In genomic region chr10:81574081-81575056, GRCm38 (mm10) we compare ENCODE assay signal across 8 mouse cellular contexts. TPM values are rescaled to one million over a fixed set of nuclear protein-coding genes. Genes with fewer than 3 reads are reported as not detected.
DNase-seq lines count a peak whose midpoint lies in the region; ATAC-seq and TF ChIP-seq lines count a peak whose summit lies in the region.

TSS of gene Tle2 (plus strand) at chr10:81574561.

- no peak for TF ChIP-seq RAD21 in CH12.LX (IDR thresholded peaks at IDR 0.05; ENCODE audit: low read depth, low read length)

- H3K4me3 ChIP-seq in heart, adult 2 months = peak within 1 kb of the TSS; percentile 88
- H3K4me3 ChIP-seq in CH12.LX (replicated peaks in 1 of 3; ENCODE audit: low read depth in 2 of 3, low read length in 2 of 3, poor library complexity in 1 of 3) = no peak within 1 kb of the TSS
- peak within 1 kb of the TSS; percentile 66 for H3K4me3 ChIP-seq in limb, embryonic 14.5 days (replicated peaks; ENCODE audit: low read length)
- peak within 1 kb of the TSS; percentile 67 for H3K4me3 ChIP-seq in testis, adult 2 months (ENCODE audit: control insufficient read depth, low read depth, low read length)

- TF ChIP-seq POLR2A in heart, adult 2 months (IDR thresholded peaks at IDR 0.05; ENCODE audit: insufficient read depth, low read depth, low read length) = no peak
- no peak for TF ChIP-seq POLR2A in CH12.LX (IDR thresholded peaks at IDR 0.05; ENCODE audit: low read depth, low read length)
- no peak for TF ChIP-seq POLR2A in limb, embryonic 14.5 days (IDR thresholded peaks at IDR 0.05; ENCODE audit: borderline replicate concordance, extremely low read depth, insufficient read depth, insufficient read length)
- no peak for TF ChIP-seq POLR2A in testis, adult 2 months (IDR thresholded peaks at IDR 0.05; ENCODE audit: control insufficient read depth, low read depth, low read length)

- H3K9ac ChIP-seq in heart, adult 2 months (ENCODE audit: low read depth, low read length) = peak within 1 kb of the TSS; percentile 92
- no peak within 1 kb of the TSS for H3K9ac ChIP-seq in CH12.LX (ENCODE audit: insufficient read depth, low read depth)
- H3K9ac ChIP-seq in limb, embryonic 14.5 days (ENCODE audit: low read depth, low read length, severe bottlenecking) = peak within 1 kb of the TSS; percentile 74

- TF ChIP-seq EP300 in heart, adult 2 months (IDR thresholded peaks at IDR 0.05; ENCODE audit: insufficient read depth, low read depth, low read length) = no peak
- TF ChIP-seq EP300 in CH12.LX (IDR thresholded peaks at IDR 0.05; ENCODE audit: low read length) = no peak

- H3K27ac ChIP-seq in heart, adult 2 months = peak within 1 kb of the TSS; percentile 79
- H3K27ac ChIP-seq in CH12.LX (ENCODE audit: insufficient read depth, low read depth) = no peak within 1 kb of the TSS
- H3K27ac ChIP-seq in limb, embryonic 14.5 days (replicated peaks; ENCODE audit: low read depth, low read length) = no peak within 1 kb of the TSS; the same call in 1 of the 2 replicates
- H3K27ac ChIP-seq in testis, adult 2 months (ENCODE audit: control insufficient read depth, insufficient read depth, low read depth, low read length) = peak within 1 kb of the TSS; percentile 7; the same call in 1 of the 2 replicates

- dilution Hi-C loops in CH12.LX (cut with MboI; ENCODE audit: extremely low pct_ligation_motif_present, extremely low pct_unique_long_range_greater_than_20kb, low sequenced_read_pairs) = no loop called here

- no peaks in the 10 kb centered on the region for H3K79me2 ChIP-seq in heart, adult 2 months (replicated peaks; ENCODE audit: control insufficient read depth, insufficient read depth, low read length)
- no peaks in the 10 kb centered on the region for H3K79me2 ChIP-seq in CH12.LX (replicated peaks; ENCODE audit: control insufficient read depth, extremely low read depth, insufficient read depth, poor library complexity, severe bottlenecking)

- 33% methylated on average over 10 of the region's 10 CpGs for WGBS in heart, adult 2 months
- 24% methylated on average over 10 of the region's 10 CpGs for WGBS in limb, embryonic 14.5 days

- H3K4me1 ChIP-seq in heart, adult 2 months (ENCODE audit: control insufficient read depth, insufficient read depth, low read length) = peaks cover 4% of the 10 kb centered on the region; the same call in 1 of the 2 replicates
- peaks cover 2 to 9% of the 10 kb centered on the region in 2 experiments; a peak in 2 of 4 replicates for H3K4me1 ChIP-seq in CH12.LX (ENCODE audit: control insufficient read depth in 1 of 2, insufficient read depth in 2 of 2)
- peaks cover 46% of the 10 kb centered on the region for H3K4me1 ChIP-seq in limb, embryonic 14.5 days (ENCODE audit: control insufficient read depth, insufficient read depth, low read length)
- peaks cover 44% of the 10 kb centered on the region for H3K4me1 ChIP-seq in testis, adult 2 months (ENCODE audit: control insufficient read depth, insufficient read depth, low read length)

- H3K9me3 ChIP-seq in CH12.LX (replicated peaks; ENCODE audit: low read length) = peaks cover 11% of the 10 kb centered on the region
- H3K9me3 ChIP-seq in limb, embryonic 14.5 days (ENCODE audit: control insufficient read depth, low read length) = no peaks in the 10 kb centered on the region

- H3K4me2 ChIP-seq in CH12.LX (ENCODE audit: insufficient read depth, low read depth, poor library complexity, severe bottlenecking) = peak within 1 kb of the TSS; percentile 52; the same call in 1 of the 2 replicates
- peak within 1 kb of the TSS; percentile 71 for H3K4me2 ChIP-seq in limb, embryonic 14.5 days (replicated peaks; ENCODE audit: low read depth, low read length, severe bottlenecking)

- H3K36me3 ChIP-seq in heart, adult 2 months (ENCODE audit: control insufficient read depth, insufficient read depth, low read length) = no peaks in the 10 kb centered on the region
- H3K36me3 ChIP-seq in CH12.LX (replicated peaks in 1 of 2; ENCODE audit: control insufficient read depth in 1 of 2, insufficient read depth in 1 of 2, low read length in 1 of 2) = no peaks in the 10 kb centered on the region
- H3K36me3 ChIP-seq in limb, embryonic 14.5 days (ENCODE audit: control insufficient read depth, insufficient read depth, low read length) = 0 out of 2 replicates have a peak, but pooled peaks cover 4% of the 10 kb centered on the region
- no peaks in the 10 kb centered on the region for H3K36me3 ChIP-seq in testis, adult 2 months (ENCODE audit: control insufficient read depth, insufficient read depth, low read length)

- H3K27me3 ChIP-seq in heart, adult 2 months (ENCODE audit: control insufficient read depth, insufficient read depth, low read length) = no peaks in the 10 kb centered on the region
- peaks cover 100% of the 10 kb centered on the region for H3K27me3 ChIP-seq in CH12.LX (replicated peaks)
- H3K27me3 ChIP-seq in limb, embryonic 14.5 days (ENCODE audit: control insufficient read depth, insufficient read depth, low read length) = 0 out of 2 replicates have a peak, but pooled peaks cover 3% of the 10 kb centered on the region
- no peaks in the 10 kb centered on the region for H3K27me3 ChIP-seq in testis, adult 2 months (ENCODE audit: control insufficient read depth, insufficient read depth, low read length)

- in situ Hi-C loops in CH12.LX (cut with MboI; ENCODE audit: low pct_ligation_motif_present, low pct_unique_long_range_greater_than_20kb, low sequenced_read_pairs) = no loop called here

- no peak for DNase-seq in heart, adult 2 months
- no peak for DNase-seq in heart, adult 8-10 months (ENCODE audit: low spot score)
- no peak for DNase-seq in CH12.LX (ENCODE audit: extremely low read depth)
- DNase-seq in cerebellum, adult 18-20 months = peak; percentile 54 to 60
- peak; percentile 24 to 35 for DNase-seq in heart, postnatal 10 days
- DNase-seq in limb, embryonic 14.5 days (ENCODE audit: low spot score) = no peak
- DNase-seq in gastrocnemius, postnatal 25 days = no peak

- intact Hi-C loops in heart, adult 2 months (cut with DNase I) = loop anchor here (2.0 kb wide), 1 partner anchor 24 kb away; no protein-coding TSS in a partner anchor
- intact Hi-C loops in heart, postnatal 10 days (cut with DNase I) = no loop called here

- no peak for TF ChIP-seq CTCF in heart, adult 2 months (IDR thresholded peaks at IDR 0.05)
- TF ChIP-seq CTCF in CH12.LX (conservative IDR thresholded peaks at IDR 0.05 in 1 of 2, IDR thresholded peaks at IDR 0.05 in 1 of 2; ENCODE audit: low read depth in 2 of 2, low read length in 2 of 2) = no peak
- no peak for TF ChIP-seq CTCF in testis, adult 2 months (IDR thresholded peaks at IDR 0.05; ENCODE audit: control insufficient read depth, insufficient read depth, insufficient replicate concordance, low read depth, low read length)

- no peak for ATAC-seq in limb, embryonic 14.5 days (ENCODE audit: low FRiP score, low read depth)

TF ChIP-seq in CH12.LX, 34 proteins besides CTCF, POLR2A, EP300 and RAD21:
- TF ChIP-seq MYC (IDR thresholded peaks at IDR 0.05; ENCODE audit: low read depth, low read length) (no peak), MEF2A (IDR thresholded peaks at IDR 0.05; ENCODE audit: borderline replicate concordance, low read depth, low read length) (no peak), HCFC1 (IDR thresholded peaks at IDR 0.05; ENCODE audit: low read depth, low read length) (no peak)
TF ChIP-seq in CH12.LX: peak in this region for 0.

RNA-seq across cellular contexts. Expression of gene Tle2, which starts in this region (rescaled TPM):
- total RNA-seq in heart, adult 2 months (2021) = 1 to 10 TPM; 6.8 to 7.4 TPM
- polyA plus RNA-seq in heart, adult 2 months (2012; rRNA removed) = 40.9 and 43.8 TPM in 2 replicates
- 10 to 100 TPM in 2 of 4 experiments, 1 to 10 TPM in 2; 5.4 to 12.1 (median 9.1) TPM for total RNA-seq in heart, adult 8-10 months (2022)
- total RNA-seq in CH12.LX (2012; rRNA removed) (0.30 TPM in 1 of 2 replicates, not detected in the other), CH12.LX (2014; rRNA removed) (not detected in 2 replicates)
- polyA plus RNA-seq in CH12.LX (2012; ENCODE audit: insufficient read length, low read depth) = 0.29 TPM in 1 of 2 replicates, not detected in the other
- total RNA-seq in heart, postnatal 10 days (2021) = 10 to 100 TPM in 1 of 2 experiments, 1 to 10 TPM in 1; 8.1 to 11.2 TPM
- 250 and 345 TPM in 2 replicates for polyA plus RNA-seq in limb, embryonic 14.5 days (2012; rRNA removed)
- polyA plus RNA-seq in limb, embryonic 14.5 days (2014; fragmentation: Nextera tagmentation; extraction: Ambion mirVana) = 38.1 and 52.2 TPM in 2 replicates
- 19.0 and 22.1 TPM in 2 replicates for polyA plus RNA-seq in testis, adult 2 months (2012; rRNA removed)
- 1 to 10 TPM; 5.3 to 6.2 TPM for total RNA-seq in gastrocnemius, postnatal 25 days (2021)

Comparison
In these comparisons a context has a peak if more than half of its experiments do, and no peak if none do; other contexts are left out.
1. RNA of gene Tle2 (total RNA-seq): 5.4 to 12.1 TPM in heart, adult 8-10 months, 8.1 to 11.2 TPM in heart, postnatal 10 days, 6.8 to 7.4 TPM in heart, adult 2 months and 5.3 to 6.2 TPM in gastrocnemius, postnatal 25 days; 0.30 TPM in CH12.LX; every median in the first group is over 4 times any median in the second.
2. RNA of gene Tle2 (polyA plus RNA-seq): 38.1 to 345 TPM in limb, embryonic 14.5 days, 40.9 to 43.8 TPM in heart, adult 2 months and 19.0 to 22.1 TPM in testis, adult 2 months; 0.29 TPM in CH12.LX; every median in the first group is over 10 times any median in the second.
3. DNase-seq: peak in cerebellum, adult 18-20 months (2 of 2) and heart, postnatal 10 days (2 of 2); none in heart, adult 2 months (0 of 2), heart, adult 8-10 months (single experiment), CH12.LX (single experiment), limb, embryonic 14.5 days (single experiment) and gastrocnemius, postnatal 25 days (single experiment).
4. H3K27ac ChIP-seq: peak in heart, adult 2 months (single experiment) and testis, adult 2 months (single experiment); none in CH12.LX (single experiment) and limb, embryonic 14.5 days (single experiment).
5. H3K4me3 ChIP-seq: peak in heart, adult 2 months (single experiment), limb, embryonic 14.5 days (single experiment) and testis, adult 2 months (single experiment); none in CH12.LX (0 of 3).